Mouse (Mus musculus) T-helper 17 cell (primary cell): ENCODE data around the gene Sh2d1b2.

ENCODE experiments used
- in situ Hi-C, 2 experiments: fragments of 300-600 bp; cut with MboI, MseI; formaldehyde crosslinking; loops; 1 replicate in 1 of 2; 2 replicates in 1 of 2; pipeline ENCODE4 v1.15.1; 2025; ENCODE audit warnings: high pct_unique_total_duplicates in 2 of 2

Sh2d1b2 gene

DNA sequence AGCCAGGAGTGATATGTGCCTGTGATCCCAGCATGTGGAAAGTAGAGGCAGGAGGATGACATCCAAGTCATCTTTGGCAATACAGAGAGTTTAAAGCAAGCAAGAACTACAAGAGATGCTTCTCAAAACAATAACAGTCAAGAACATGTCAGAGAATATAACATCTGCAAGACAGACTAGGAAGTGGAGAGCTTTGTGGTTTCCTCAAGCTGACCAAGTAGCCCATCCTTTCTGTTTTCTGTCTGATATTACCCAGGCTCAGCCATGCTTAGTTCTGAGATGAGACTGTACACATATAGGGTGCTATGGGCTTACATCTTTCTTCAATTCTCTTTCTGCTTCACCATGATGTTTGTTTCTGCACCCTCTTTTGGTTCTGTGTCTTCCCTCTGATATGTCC is 40.7 kb downstream of the Sh2d1b2 start:
- in situ Hi-C loops: no loop called here

DNA sequence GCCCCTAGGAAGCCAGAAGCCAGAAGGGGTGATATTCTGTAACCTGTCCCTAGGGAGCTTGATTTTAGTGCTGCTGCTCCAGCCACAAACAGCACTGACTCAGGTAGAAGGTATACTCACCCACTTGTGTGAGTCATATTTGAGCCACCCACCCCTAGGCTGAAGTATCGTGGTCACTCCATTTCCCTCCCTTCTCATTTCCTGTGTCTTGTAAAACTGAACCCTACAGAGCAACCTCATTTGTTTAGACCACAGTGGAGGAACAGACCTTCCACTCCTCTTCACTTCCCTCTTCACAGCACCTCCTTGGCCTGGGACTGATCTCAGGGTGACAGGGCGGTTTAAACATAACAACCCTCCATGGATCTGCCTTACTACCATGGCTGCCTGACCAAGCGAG is 44.5 kb downstream of the Sh2d1b2 start, which contains the start of gene Sh2d1b1:
Sh2d1b1 (plus strand) TSS at position 305 of the 400 bp plus-strand sequence.
- in situ Hi-C loops: loop anchor here in 1 of 2 experiments (5.0 kb wide), 1 partner anchor 45 kb away; the partner anchor contains the start of gene Sh2d1b2

DNA sequence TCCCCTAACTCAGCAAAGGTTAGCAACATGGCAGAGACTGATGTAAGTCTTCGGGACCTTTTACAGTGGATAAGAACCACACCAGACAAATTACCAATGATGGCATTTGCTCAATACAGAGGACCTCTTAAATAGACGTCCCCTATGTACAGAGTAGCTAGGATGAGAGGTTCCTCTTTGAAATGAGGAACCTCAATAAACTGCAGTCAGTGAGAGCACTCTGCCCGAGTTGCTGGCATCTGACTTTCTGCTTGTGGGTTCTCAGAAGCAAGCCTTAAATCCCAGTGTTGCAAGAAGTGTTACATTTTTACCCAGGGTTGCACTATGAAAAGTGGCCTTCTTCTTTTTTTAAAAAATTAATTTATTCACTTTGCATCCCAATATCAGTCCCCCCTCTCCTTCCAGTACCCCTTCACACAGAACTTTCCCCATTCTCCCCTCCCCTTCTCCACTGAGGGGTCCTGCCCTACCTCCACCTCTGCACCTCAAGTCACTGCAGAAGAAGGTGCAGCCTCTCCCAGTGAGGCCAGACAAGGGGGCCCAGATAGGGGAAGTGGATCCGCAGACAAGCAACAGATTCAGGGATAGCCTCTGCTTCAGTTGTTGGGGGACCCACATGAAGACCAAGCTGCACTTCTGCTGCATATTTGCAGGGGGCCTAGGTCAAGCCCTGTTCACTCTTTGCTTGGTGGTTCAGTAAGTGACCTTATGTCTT is 50.0 kb downstream of the Sh2d1b2 start:
- in situ Hi-C loops: no loop called here

DNA sequence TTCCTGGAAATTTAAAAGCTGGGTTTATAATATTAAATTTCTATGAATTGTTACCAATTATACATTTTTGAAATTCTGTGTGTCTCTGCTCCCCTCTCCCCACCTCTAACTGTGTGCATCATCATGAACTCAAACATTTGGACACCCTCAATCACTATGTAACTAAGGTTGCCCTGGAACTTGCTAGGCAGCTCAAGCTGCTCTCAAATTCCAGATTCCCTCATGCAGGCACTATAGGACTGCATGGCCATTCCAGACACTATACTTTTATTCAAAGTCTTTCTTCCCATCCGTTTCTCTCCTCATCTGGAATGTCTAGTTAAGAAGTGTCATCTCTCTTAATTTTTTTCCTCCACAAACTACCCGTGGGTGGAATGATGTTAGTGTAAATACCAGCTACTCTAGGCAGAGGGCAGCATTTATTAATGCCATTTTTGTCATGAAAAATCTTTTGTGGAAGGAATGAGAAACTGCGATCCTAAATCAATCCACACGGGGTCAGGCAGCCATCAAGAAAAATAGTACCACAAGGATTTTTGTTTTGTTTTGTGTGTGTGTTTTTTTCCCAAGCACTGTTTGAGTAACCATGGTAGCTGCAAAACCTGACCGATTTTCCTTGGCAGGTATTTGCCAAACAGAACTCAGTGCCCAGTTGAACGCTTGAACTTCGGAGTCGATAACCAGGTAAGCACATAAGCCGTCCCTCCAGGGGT is 59.8 kb downstream of the Sh2d1b2 start:
- in situ Hi-C loops: no loop called here

DNA sequence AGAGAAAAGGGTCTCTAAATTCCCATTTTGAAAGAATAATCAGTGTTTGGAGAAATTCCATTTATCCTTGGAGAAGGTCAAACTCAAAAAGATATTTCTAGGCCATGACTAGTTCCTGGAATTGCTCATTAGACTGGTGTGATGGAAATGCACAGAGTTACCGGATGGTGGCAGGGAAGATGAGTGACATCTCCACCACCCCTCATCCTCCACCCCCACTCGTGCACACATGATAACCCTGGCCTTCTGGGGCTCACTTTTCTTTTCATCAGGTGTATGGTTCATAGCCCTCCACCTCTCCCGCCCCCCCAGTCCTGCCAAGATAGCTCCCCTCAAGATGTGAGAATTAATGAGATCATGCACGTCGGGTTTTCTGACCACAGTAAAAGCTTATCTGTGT is 60.7 kb downstream of the Sh2d1b2 start:
- in situ Hi-C loops: no loop called here

DNA sequence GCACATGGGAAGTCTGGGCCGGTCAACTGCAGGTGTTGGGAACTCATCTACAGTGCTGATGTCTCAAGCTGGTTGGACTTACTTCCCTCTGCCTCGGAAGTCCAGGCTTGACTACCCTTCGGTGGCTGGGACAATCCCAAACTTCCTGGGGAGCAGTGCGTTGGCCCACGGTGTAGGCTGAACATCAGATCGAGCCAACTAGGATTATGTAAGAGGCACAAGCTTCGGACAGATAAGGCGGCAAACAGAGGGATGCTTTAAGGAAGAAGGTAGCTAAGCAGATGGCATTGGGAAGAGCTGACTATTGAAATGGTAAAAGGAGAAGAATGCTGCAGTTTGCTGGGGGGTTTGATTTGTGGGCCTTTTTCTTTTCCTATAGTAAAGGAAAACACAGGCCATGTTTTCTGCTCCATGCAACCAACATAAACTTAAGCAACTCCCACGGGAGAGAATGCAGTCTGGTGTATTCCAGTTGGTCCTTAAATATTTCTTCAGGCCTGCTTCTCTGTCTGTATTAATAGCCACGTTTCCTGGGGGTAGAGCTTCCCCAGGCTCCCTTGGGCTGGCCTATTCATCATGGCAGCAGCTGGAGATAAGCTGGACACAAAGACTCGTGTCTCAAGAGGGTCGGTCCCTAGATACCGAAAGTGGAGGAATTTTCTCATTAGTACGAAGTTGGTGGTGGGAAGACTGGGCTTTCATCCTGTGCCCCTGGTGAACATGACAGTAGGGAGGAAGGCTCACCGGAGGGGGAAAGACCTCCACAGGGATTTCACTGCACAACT is 62.4 kb downstream of the Sh2d1b2 start:
- in situ Hi-C loops: no loop called here

DNA sequence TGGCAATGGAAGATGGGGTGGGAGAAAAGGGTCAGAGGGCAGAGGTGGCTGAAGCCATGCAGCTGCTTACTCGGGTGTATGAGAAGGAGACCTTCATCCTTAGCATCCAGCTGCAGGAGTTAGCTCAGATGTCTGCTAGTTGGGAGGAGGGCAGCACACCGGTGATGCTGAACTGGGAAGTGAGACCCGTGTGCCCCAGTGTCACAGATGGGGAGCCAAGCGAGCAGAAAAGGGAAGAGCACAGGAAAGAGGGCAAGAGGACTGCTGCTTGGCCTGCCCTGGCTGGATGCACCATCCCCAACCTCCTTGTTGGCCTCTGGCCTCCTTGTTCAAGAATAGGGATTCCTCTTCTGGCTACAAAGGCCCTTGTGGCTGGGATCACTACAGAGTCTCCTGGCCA is 66.9 kb downstream of the Sh2d1b2 start:
- in situ Hi-C loops: no loop called here

DNA sequence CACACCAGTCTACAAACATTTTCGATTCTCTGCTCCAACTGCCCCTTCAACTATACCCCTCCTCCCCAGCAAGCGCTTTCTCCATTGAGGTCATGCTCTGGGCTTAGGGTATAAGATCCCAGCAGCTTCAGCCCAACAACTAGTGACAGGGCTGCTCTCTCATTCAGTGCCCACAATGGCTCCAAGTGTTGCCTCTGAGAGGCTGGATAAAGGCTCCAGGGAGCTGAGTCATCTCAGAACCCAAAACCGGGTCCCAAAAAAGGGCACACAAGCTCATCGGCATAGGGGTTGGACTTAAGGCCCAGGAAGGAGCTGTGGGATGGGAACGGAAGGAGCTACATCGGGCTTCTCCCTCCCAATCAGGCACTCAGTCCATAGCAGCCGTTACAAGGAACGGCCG is 69.1 kb downstream of the Sh2d1b2 start:
- in situ Hi-C loops: no loop called here

DNA sequence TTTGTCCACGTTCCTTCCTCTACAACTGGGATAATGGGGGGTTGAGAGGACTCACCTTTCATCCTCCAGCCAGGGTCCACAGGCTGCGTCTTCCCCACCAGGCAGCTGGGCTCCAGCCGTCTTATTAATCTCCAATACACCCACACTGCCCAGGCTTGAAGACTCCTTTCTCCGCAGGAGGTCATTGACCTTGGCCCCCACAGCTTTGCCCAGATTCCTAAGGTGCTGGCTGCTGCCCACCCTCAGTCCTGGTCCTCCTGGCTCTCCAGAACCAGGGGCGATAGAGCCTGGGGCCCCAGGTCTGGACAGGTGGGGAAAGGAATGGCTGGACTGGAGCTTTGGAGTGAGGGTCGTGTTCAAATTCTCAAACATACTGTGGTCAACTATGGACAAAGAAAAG is 69.9 kb downstream of the Sh2d1b2 start:
- in situ Hi-C loops: no loop called here

DNA sequence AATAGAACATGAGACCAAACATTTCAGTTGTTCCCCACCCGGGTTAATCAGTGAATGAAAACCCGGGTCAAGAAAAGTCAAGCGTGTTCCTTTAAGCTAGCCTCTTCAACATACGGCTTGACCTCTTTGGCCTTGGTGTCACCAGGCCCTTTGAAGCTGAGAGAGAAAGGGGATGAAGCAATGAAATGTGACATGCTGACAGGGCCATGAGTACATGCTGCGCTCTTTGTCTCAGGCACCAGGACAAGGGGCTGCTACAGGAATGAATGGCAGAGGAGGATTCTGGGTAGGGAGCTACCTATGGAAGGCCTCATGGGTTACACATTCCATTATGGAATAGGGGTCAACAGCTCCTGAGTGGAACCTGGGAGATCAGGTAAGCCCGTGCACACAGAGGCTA is 70.6 kb downstream of the Sh2d1b2 start:
- in situ Hi-C loops: no loop called here
